ENCODE assay signal across 8 mouse cellular contexts in genomic region chr2:164911086-164912048, GRCm38 (mm10). TPM values are rescaled to one million over a fixed set of nuclear protein-coding genes. Genes with fewer than 3 reads are reported as not detected.
DNase-seq lines count a peak whose midpoint lies in the region; ATAC-seq and TF ChIP-seq lines count a peak whose summit lies in the region.

Gene Zfp335, minus strand, starts transcription at chr2:164911757.

- peak within 1 kb of the TSS; percentile 81 for H3K27ac ChIP-seq in ES-Bruce4 (ENCODE audit: insufficient read depth, low read length)
- peak within 1 kb of the TSS; percentile 99 for H3K27ac ChIP-seq in forebrain, embryonic 14.5 days (ENCODE audit: low read depth, low read length)
- H3K27ac ChIP-seq in neural tube, embryonic 15.5 days (replicated peaks) = peak within 1 kb of the TSS; percentile 100

- H3K9ac ChIP-seq in ES-Bruce4 (ENCODE audit: low read depth, poor library complexity, severe bottlenecking) = peak within 1 kb of the TSS; percentile 95
- peak within 1 kb of the TSS; percentile 96 for H3K9ac ChIP-seq in forebrain, embryonic 14.5 days (ENCODE audit: low read length)
- H3K9ac ChIP-seq in neural tube, embryonic 15.5 days (replicated peaks) = peak within 1 kb of the TSS; percentile 89

- peak; percentile 95 for DNase-seq in forebrain, embryonic 14.5 days (ENCODE audit: low spot score)
- DNase-seq in heart, postnatal 14 days = peak; percentile 95 to 96
- DNase-seq in layer of hippocampus, adult 11-12 months (ENCODE audit: low spot score) = peak; percentile 94
- DNase-seq in lung, adult 18-20 months = peak; percentile 91 to 93
- DNase-seq in testis, postnatal 14 days (ENCODE audit: low spot score) = peak; percentile 95

- no peaks in the 10 kb centered on the region for H3K27me3 ChIP-seq in ES-Bruce4 (ENCODE audit: control insufficient read depth, insufficient read depth, low read length, poor library complexity, severe bottlenecking)
- H3K27me3 ChIP-seq in forebrain, embryonic 14.5 days (replicated peaks; ENCODE audit: control insufficient read depth, insufficient read depth, low read length) = no peaks in the 10 kb centered on the region
- no peaks in the 10 kb centered on the region for H3K27me3 ChIP-seq in neural tube, embryonic 15.5 days (replicated peaks)

- peaks cover under 1% of the 10 kb centered on the region for H3K9me3 ChIP-seq in ES-Bruce4 (replicated peaks; ENCODE audit: control insufficient read depth, insufficient read depth, low read length, poor library complexity, severe bottlenecking)
- 0 out of 2 replicates have a peak, but pooled peaks cover under 1% of the 10 kb centered on the region for H3K9me3 ChIP-seq in forebrain, embryonic 14.5 days (replicated peaks; ENCODE audit: control insufficient read depth, low read length)
- H3K9me3 ChIP-seq in neural tube, embryonic 15.5 days (replicated peaks) = no peaks in the 10 kb centered on the region

- peak within 1 kb of the TSS; percentile 96 for H3K4me3 ChIP-seq in ES-Bruce4 (ENCODE audit: low read depth, low read length)
- peak within 1 kb of the TSS; percentile 81 for H3K4me3 ChIP-seq in forebrain, embryonic 14.5 days (ENCODE audit: low read depth, low read length)
- peak within 1 kb of the TSS; percentile 84 for H3K4me3 ChIP-seq in neural tube, embryonic 15.5 days (replicated peaks)

- peak within 1 kb of the TSS; percentile 87 for H3K4me2 ChIP-seq in forebrain, embryonic 14.5 days (ENCODE audit: low read length)
- H3K4me2 ChIP-seq in neural tube, embryonic 15.5 days = peak within 1 kb of the TSS; percentile 90

- peaks cover 23% of the 10 kb centered on the region for H3K36me3 ChIP-seq in ES-Bruce4 (ENCODE audit: control insufficient read depth, insufficient read depth, low read length, poor library complexity, severe bottlenecking)
- H3K36me3 ChIP-seq in forebrain, embryonic 14.5 days (ENCODE audit: control insufficient read depth, insufficient read depth, low read length) = peaks cover 34% of the 10 kb centered on the region
- H3K36me3 ChIP-seq in neural tube, embryonic 15.5 days = peaks cover 30% of the 10 kb centered on the region

- H3K4me1 ChIP-seq in ES-Bruce4 (ENCODE audit: control insufficient read depth, insufficient read depth, low read length) = no peaks in the 10 kb centered on the region
- H3K4me1 ChIP-seq in forebrain, embryonic 14.5 days (ENCODE audit: control insufficient read depth, insufficient read depth, low read length) = peaks cover 14% of the 10 kb centered on the region
- peaks cover 31% of the 10 kb centered on the region for H3K4me1 ChIP-seq in neural tube, embryonic 15.5 days

- TF ChIP-seq EP300 in ES-Bruce4 (IDR thresholded peaks at IDR 0.05; ENCODE audit: insufficient read depth, low read depth, low read length) = peak; percentile 50; the same call in 1 of the 2 replicates

- no peak for TF ChIP-seq CTCF in ES-Bruce4 (IDR thresholded peaks at IDR 0.05; ENCODE audit: low read depth, low read length)

- under 1% methylated on average over 89 of the region's 91 CpGs for WGBS in forebrain, embryonic 14.5 days
- WGBS in neural tube, embryonic 15.5 days = under 1% methylated on average over 91 of the region's 91 CpGs

- intact Hi-C loops in heart, postnatal 14 days (cut with DNase I) = loop anchor here (2.0 kb wide), 1 partner anchor 79 kb away; the partner anchor contains the start of genes Ctsa and Neurl2

- peak; percentile 84 for ATAC-seq in cerebellum, adult (ENCODE audit: insufficient number of reproducible peaks, low FRiP score, low TSS enrichment)
- ATAC-seq in forebrain, embryonic 14.5 days = peak; percentile 92
- peak; percentile 90 for ATAC-seq in neural tube, embryonic 15.5 days (ENCODE audit: low FRiP score)

- TF ChIP-seq POLR2A in ES-Bruce4 (IDR thresholded peaks at IDR 0.05; ENCODE audit: insufficient read depth, low read length) = peak; percentile 88

RNA-seq across cellular contexts. Expression of gene Zfp335, which starts in this region (rescaled TPM):
- 9.1 and 10.6 TPM in 2 replicates for polyA plus RNA-seq in ES-Bruce4 (2011; ENCODE audit: insufficient read depth, insufficient read length, low read depth, missing spikeins)
- polyA plus RNA-seq in forebrain, embryonic 14.5 days (2014; fragmentation: Nextera tagmentation; extraction: Ambion mirVana) = 8.9 and 13.4 TPM in 2 replicates
- 10 to 100 TPM; 10.7 to 10.8 TPM for total RNA-seq in heart, postnatal 14 days (2021)
- polyA plus RNA-seq in neural tube, embryonic 15.5 days (2015; fragmentation: Nextera tagmentation; extraction: Ambion mirVana) = 13.3 and 13.8 TPM in 2 replicates

Comparison
In these comparisons a context has a peak if more than half of its experiments do, and no peak if none do; other contexts are left out.
1. Peak in every context shown above with its lines: DNase-seq, ATAC-seq, H3K4me3 ChIP-seq and H3K27ac ChIP-seq.